In genomic region chr9:107399491-107399971, GRCm38 (mm10) we compare ENCODE assay signal across 8 mouse cellular contexts. TPM values are rescaled to one million over a fixed set of nuclear protein-coding genes. Genes with fewer than 3 reads are reported as not detected.
DNase-seq lines count a peak whose midpoint lies in the region; ATAC-seq and TF ChIP-seq lines count a peak whose summit lies in the region.

TSS of gene Cacna2d2 (plus strand) at chr9:107399612.

- peak within 1 kb of the TSS; percentile 88 for H3K4me3 ChIP-seq in hindbrain, embryonic 12.5 days
- H3K4me3 ChIP-seq in lung, postnatal 0 days (ENCODE audit: low read depth, low read length) = peak within 1 kb of the TSS; percentile 54

- TF ChIP-seq EP300 in lung, postnatal 0 days (IDR thresholded peaks at IDR 0.05) = no peak

- no peaks in the 10 kb centered on the region for H3K36me3 ChIP-seq in hindbrain, embryonic 12.5 days
- no peaks in the 10 kb centered on the region for H3K36me3 ChIP-seq in lung, postnatal 0 days (ENCODE audit: insufficient read depth, low read length)

- peak; percentile 61 to 63 for DNase-seq in adrenal gland, adult 18-20 months (ENCODE audit: low spot score in 2 of 2)
- DNase-seq in cerebellum, adult 9-11 months = peak; percentile 90
- peak; percentile 44 for DNase-seq in gastrocnemius, adult 18-20 months (ENCODE audit: low spot score)
- peak; percentile 25 to 42 for DNase-seq in layer of hippocampus, postnatal 36 days
- peak; percentile 25 for DNase-seq in lung, postnatal 0 days (ENCODE audit: low spot score)
- DNase-seq in retina, postnatal 1 day = peak; percentile 82

- peak within 1 kb of the TSS; percentile 84 for H3K27ac ChIP-seq in hindbrain, embryonic 12.5 days
- no peak within 1 kb of the TSS for H3K27ac ChIP-seq in lung, postnatal 0 days (ENCODE audit: low read length)

- WGBS in hindbrain, embryonic 12.5 days = under 1% methylated on average over 17 of the region's 54 CpGs
- WGBS in lung, postnatal 0 days = 0% methylated on average over 16 of the region's 54 CpGs

- H3K9ac ChIP-seq in hindbrain, embryonic 12.5 days = peak within 1 kb of the TSS; percentile 90
- H3K9ac ChIP-seq in lung, postnatal 0 days (replicated peaks; ENCODE audit: low read depth) = no peak within 1 kb of the TSS

- TF ChIP-seq CTCF in lung, postnatal 0 days (IDR thresholded peaks at IDR 0.05) = no peak

- peaks cover 62% of the 10 kb centered on the region for H3K27me3 ChIP-seq in hindbrain, embryonic 12.5 days
- peaks cover 55% of the 10 kb centered on the region for H3K27me3 ChIP-seq in lung, postnatal 0 days (replicated peaks; ENCODE audit: insufficient read depth, low read length)

- H3K4me2 ChIP-seq in hindbrain, embryonic 12.5 days (replicated peaks) = peak within 1 kb of the TSS; percentile 98
- peak within 1 kb of the TSS; percentile 95 for H3K4me2 ChIP-seq in lung, postnatal 0 days (replicated peaks; ENCODE audit: low read depth, low read length)

- peaks cover 38% of the 10 kb centered on the region for H3K4me1 ChIP-seq in hindbrain, embryonic 12.5 days
- H3K4me1 ChIP-seq in lung, postnatal 0 days (ENCODE audit: insufficient read depth, low read depth, low read length) = peaks cover 5% of the 10 kb centered on the region

- H3K9me3 ChIP-seq in hindbrain, embryonic 12.5 days (replicated peaks) = no peaks in the 10 kb centered on the region
- no peaks in the 10 kb centered on the region for H3K9me3 ChIP-seq in lung, postnatal 0 days (ENCODE audit: low read length)

- peak; percentile 56 for ATAC-seq in hindbrain, embryonic 12.5 days (ENCODE audit: low FRiP score)
- ATAC-seq in lung, postnatal 0 days = peak; percentile 66
- ATAC-seq in megakaryocyte-erythroid progenitor cell, adult 5-6 weeks (replicated peaks; ENCODE audit: low FRiP score, low TSS enrichment, poor library complexity, severe bottlenecking) = no peak

RNA-seq across cellular contexts. Expression of gene Cacna2d2, which starts in this region (rescaled TPM):
- 1 to 10 TPM; 5.8 to 6.9 TPM for total RNA-seq in adrenal gland, adult 18-20 months (2021)
- under 1 TPM; 0.52 to 0.94 TPM for total RNA-seq in gastrocnemius, adult 18-20 months (2021)
- polyA plus RNA-seq in hindbrain, embryonic 12.5 days (2016; fragmentation: Nextera tagmentation; extraction: Ambion mirVana) = 4.6 and 4.7 TPM in 2 replicates
- total RNA-seq in layer of hippocampus, postnatal 36 days (2021) = 10 to 100 TPM; 17.5 to 23.3 TPM
- polyA plus RNA-seq in lung, postnatal 0 days (2015; fragmentation: Nextera tagmentation; extraction: Ambion mirVana) = 0.04 TPM in 1 of 2 replicates, not detected in the other
- total RNA-seq in megakaryocyte-erythroid progenitor cell, adult 5-6 weeks (2014; fragmentation: Nextera tagmentation) = 0.10 TPM in 1 of 2 replicates, not detected in the other
- not detected in 2 replicates for total RNA-seq in megakaryocyte-erythroid progenitor cell, adult 5-6 weeks (2017)

Comparison
In these comparisons a context has a peak if more than half of its experiments do, and no peak if none do; other contexts are left out.
1. Peak in DNase-seq in gastrocnemius, adult 18-20 months; RNA of the gene not detected or under 1 TPM.
2. Peak in DNase-seq, ATAC-seq, H3K4me3 ChIP-seq and H3K4me2 ChIP-seq in lung, postnatal 0 days; RNA of the gene not detected or under 1 TPM.
3. DNase-seq: peak in every context shown above with its lines; median percentile 90 in cerebellum, adult 9-11 months; 82 in retina, postnatal 1 day; 62 in adrenal gland, adult 18-20 months; 44 in gastrocnemius, adult 18-20 months; 34 in layer of hippocampus, postnatal 36 days; 25 in lung, postnatal 0 days.